Mouse (Mus musculus) bone marrow, adult 2 months (tissue): Measurements from ENCODE around the gene Fgfr2. TPM values are rescaled to one million over a fixed set of nuclear protein-coding genes. Genes with fewer than 3 reads are reported as not detected.

Source experiments
- H3K27ac ChIP-seq: fragments of 200-500 bp; 2 replicates; pipeline ENCODE4 v1.5.1; 2012; ENCODE audit warnings: low read depth, mild to moderate bottlenecking, control low read depth, inconsistent platforms, low read length; ENCODE audit not compliant: control insufficient read depth, poor library complexity, insufficient read depth
- H3K4me1 ChIP-seq: fragments of 200-500 bp; 2 replicates; pipeline ENCODE4 v1.6.1; 2011; ENCODE audit warnings: low read length; ENCODE audit not compliant: control insufficient read depth, insufficient read depth
- H3K4me3 ChIP-seq: fragments of 200-500 bp; replicated peaks from 2 replicates; pipeline ENCODE3; 2011; ENCODE audit warnings: mild to moderate bottlenecking, low read depth, low read length, control low read depth; ENCODE audit not compliant: control insufficient read depth
- CTCF ChIP-seq: fragments of 200-500 bp; IDR thresholded peaks from 2 replicates; pipeline ENCODE4 v1.5.1; 2011; ENCODE audit warnings: low read length, control low read depth; ENCODE audit not compliant: control insufficient read depth, insufficient read depth
- POLR2A ChIP-seq: fragments of 200-500 bp; IDR thresholded peaks from 2 replicates; pipeline ENCODE4 v1.6.1; 2011; ENCODE audit warnings: low read depth, mild to moderate bottlenecking, control low read depth, low read length, borderline replicate concordance; ENCODE audit not compliant: control insufficient read depth
- WGBS: fragments of 180-500 bp; shearing (Covaris S2); methylation state at CpG from one replicate; pipeline ENCODE4 v1.1.7; 2018; 5-methylcytosine and 5-hydroxymethylcytosine counted together
- polyA plus RNA-seq: library from polyadenylated mRNA; stranded (reverse); fragments of >200 nt; gene quantifications from 2 replicates; pipeline ENCODE4 v1.2.4, GENCODE M21; 2011; ENCODE audit warnings: low replicate concordance; ENCODE audit not compliant: missing spikeins, insufficient read depth, insufficient read length

Gene Fgfr2
- polyA plus RNA-seq, 1 experiment = 8.2 TPM

- TF ChIP-seq POLR2A = no peak
- no peak for TF ChIP-seq CTCF
- Histone ChIP-seq H3K27ac (no peak overlapping the region), H3K4me1 (no peaks in the 10 kb centered on the region), H3K4me3 (no peak overlapping the region)
- 58% methylated on average over 21 of the region's 21 CpGs for WGBS
These were observed 2907.6 kb downstream of the Fgfr2 start for GRCm38 (mm10) chr7:130215348-130216252.

GRCm38 (mm10) chr7:130213156-130213555 is 2910.0 kb downstream of the Fgfr2 start:
- Histone ChIP-seq H3K4me1 (no peaks in the 10 kb centered on the region), H3K27ac (no peak overlapping the region; the same call in 1 of the 2 replicates), H3K4me3 (no peak overlapping the region)
- WGBS = 77% methylated on average over 5 of the region's 5 CpGs
- TF ChIP-seq CTCF (no peak), POLR2A (no peak)

- no peak for TF ChIP-seq POLR2A
- no peak for TF ChIP-seq CTCF
- H3K4me3 ChIP-seq = no peak overlapping the region
- 81% methylated on average over 5 of the region's 5 CpGs for WGBS
- H3K27ac ChIP-seq = no peak overlapping the region
- no peaks in the 10 kb centered on the region for H3K4me1 ChIP-seq
These were observed 2911.7 kb downstream of the Fgfr2 start for GRCm38 (mm10) chr7:130211411-130211810.

- H3K27ac ChIP-seq = no peak overlapping the region
- no peak overlapping the region for H3K4me3 ChIP-seq
- no peaks in the 10 kb centered on the region for H3K4me1 ChIP-seq
- TF ChIP-seq CTCF = no peak
- no peak for TF ChIP-seq POLR2A
- 72% methylated on average over 4 of the region's 4 CpGs for WGBS
These were observed 2914.5 kb downstream of the Fgfr2 start for GRCm38 (mm10) chr7:130208601-130209000.

- no peak overlapping the region for H3K4me3 ChIP-seq
- H3K4me1 ChIP-seq = no peaks in the 10 kb centered on the region
- WGBS = 67% methylated on average over 6 of the region's 6 CpGs
- TF ChIP-seq CTCF = no peak
- no peak for TF ChIP-seq POLR2A
- H3K27ac ChIP-seq = no peak overlapping the region
These were observed 2917.0 kb downstream of the Fgfr2 start for GRCm38 (mm10) chr7:130206181-130206582.

DNA sequence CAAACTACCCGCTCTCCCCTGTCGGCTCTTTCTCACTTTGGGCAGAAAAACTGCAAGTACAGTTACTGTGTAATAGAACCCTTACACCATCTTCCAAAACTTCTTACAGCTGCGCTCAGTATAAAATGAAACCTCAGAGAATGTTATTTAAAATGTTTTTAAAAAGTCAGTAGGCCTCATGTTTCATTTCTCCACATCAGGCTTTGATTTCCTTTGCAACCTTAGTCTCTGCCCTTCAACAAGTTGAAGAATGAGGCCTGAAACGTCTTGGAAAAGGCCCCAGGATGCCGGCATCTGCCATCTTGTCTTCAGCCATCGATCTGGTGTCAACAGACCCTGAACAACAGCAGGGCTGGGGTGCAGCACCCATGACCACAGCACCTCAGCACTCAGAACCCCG is 2918.0 kb downstream of the Fgfr2 start:
- no peaks in the 10 kb centered on the region for H3K4me1 ChIP-seq
- WGBS = 79% methylated on average over 7 of the region's 7 CpGs
- no peak for TF ChIP-seq POLR2A
- no peak for TF ChIP-seq CTCF
- no peak overlapping the region for H3K27ac ChIP-seq
- H3K4me3 ChIP-seq = no peak overlapping the region

- H3K4me3 ChIP-seq = no peak overlapping the region
- WGBS = 79% methylated on average over 8 of the region's 8 CpGs
These were observed 2922.1 kb downstream of the Fgfr2 start for GRCm38 (mm10) chr7:130201020-130201419.

GRCm38 (mm10) chr7:130199951-130200350 is 2923.2 kb downstream of the Fgfr2 start:
- TF ChIP-seq CTCF (no peak), POLR2A (no peak)
- 54% methylated on average over 9 of the region's 9 CpGs for WGBS
- Histone ChIP-seq H3K27ac (no peak overlapping the region), H3K4me1 (no peaks in the 10 kb centered on the region), H3K4me3 (no peak overlapping the region)

More at GRCm38 (mm10) chr7:130201020-130201419, 2922.1 kb downstream of the Fgfr2 start:
- Histone ChIP-seq H3K27ac (no peak overlapping the region), H3K4me1 (no peaks in the 10 kb centered on the region)
- TF ChIP-seq POLR2A (no peak), CTCF (no peak)
